Mouse (Mus musculus) small intestine, adult 2 months (tissue): Measurements from ENCODE around the gene Lemd1.

ENCODE experiments used
- CTCF ChIP-seq: fragments of 200-500 bp; IDR thresholded peaks from 2 replicates; pipeline ENCODE4 v1.5.1; 2012; ENCODE audit warnings: low read depth, mild to moderate bottlenecking, control low read depth, inconsistent platforms, low read length, moderate library complexity, mixed read lengths; ENCODE audit not compliant: insufficient replicate concordance, insufficient read length; ENCODE audit errors: extremely low read depth
- POLR2A ChIP-seq: fragments of 200-500 bp; IDR thresholded peaks from 2 replicates; pipeline ENCODE4 v1.6.1; 2012; ENCODE audit warnings: low read depth, mild to moderate bottlenecking, control low read depth, inconsistent platforms, low read length, moderate library complexity

DNA sequence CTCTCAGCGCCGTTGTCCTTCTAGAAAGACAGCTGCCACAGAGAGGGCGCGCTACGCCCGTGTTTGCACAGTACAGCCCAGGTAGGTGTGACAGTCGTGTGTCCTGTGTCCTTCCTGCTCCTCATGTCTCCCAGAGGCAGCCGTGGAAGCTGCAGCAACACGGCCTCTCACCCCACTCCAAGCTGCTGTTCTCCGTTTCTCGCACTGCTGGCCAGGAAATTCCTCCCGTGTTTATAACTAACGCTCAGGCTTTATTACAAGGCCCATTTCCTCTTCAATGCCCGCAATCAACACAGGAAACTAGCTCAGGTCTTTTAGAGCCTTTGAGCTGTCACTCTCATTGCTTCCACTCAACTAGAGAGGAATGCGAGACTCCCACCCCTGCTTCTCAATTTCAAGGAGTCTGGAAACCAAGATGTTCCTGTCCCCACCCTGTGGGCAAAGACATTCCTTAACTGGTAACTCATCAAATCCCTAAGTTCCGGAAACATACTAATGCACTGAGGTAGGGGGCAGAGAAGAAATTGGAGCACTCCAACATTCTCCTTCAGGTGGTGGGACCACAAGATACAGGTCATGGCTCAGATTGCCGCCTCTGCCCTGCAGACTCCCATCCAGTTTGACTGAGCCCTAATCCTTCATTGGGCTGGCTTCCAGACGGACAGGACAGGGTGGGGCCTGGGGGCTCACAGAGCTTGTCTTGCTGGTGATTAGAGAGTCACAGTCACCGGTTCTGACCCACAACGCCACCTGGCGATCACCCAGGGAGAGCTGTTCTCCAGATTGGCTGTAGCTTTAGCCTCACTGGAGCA, 101.3 kb downstream of the Lemd1 start:
- TF ChIP-seq POLR2A, result no peak
- no peak for TF ChIP-seq CTCF
